Mouse (Mus musculus) fibroblast of lung, adult 2 months (primary cell): ENCODE results near the gene Npas2.

ENCODE experiments used
- DNase-seq: peaks from one replicate; pipeline ENCODE4 v3.0.0-alpha.2; 2011; ENCODE audit warnings: low read depth

Npas2 gene

GRCm38 (mm10) chr1:39335561-39336196, 142.1 kb downstream of the Npas2 start:
- DNase-seq: no peak

GRCm38 (mm10) chr1:39336788-39337187, 143.3 kb downstream of the Npas2 start:
- DNase-seq: no peak

GRCm38 (mm10) chr1:39338831-39339230, 145.3 kb downstream of the Npas2 start:
- no peak for DNase-seq

- DNase-seq: no peak
These were observed 145.9 kb downstream of the Npas2 start for GRCm38 (mm10) chr1:39339455-39339854.

DNA sequence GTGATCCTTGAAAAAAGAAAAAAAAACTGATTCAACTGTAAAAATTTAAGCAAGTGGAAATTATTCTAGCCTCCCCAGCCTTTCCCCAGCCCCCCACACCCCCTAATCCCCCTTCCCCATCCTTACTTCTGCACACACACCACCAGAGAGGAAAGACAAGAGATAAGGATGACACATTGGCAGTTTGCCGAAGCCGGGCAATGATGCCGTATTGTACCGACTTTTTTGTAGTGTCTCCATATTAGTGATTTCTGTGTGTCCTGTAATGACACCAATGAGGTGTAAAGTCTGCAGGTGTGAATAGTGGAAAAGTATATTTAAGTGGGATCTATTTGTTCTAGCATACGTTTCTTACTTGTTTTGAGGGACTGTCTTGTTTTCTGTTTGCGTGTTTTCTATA, 146.6 kb downstream of the Npas2 start:
- no peak for DNase-seq

- no peak for DNase-seq
These were observed 147.1 kb downstream of the Npas2 start for GRCm38 (mm10) chr1:39340647-39341046.

DNA sequence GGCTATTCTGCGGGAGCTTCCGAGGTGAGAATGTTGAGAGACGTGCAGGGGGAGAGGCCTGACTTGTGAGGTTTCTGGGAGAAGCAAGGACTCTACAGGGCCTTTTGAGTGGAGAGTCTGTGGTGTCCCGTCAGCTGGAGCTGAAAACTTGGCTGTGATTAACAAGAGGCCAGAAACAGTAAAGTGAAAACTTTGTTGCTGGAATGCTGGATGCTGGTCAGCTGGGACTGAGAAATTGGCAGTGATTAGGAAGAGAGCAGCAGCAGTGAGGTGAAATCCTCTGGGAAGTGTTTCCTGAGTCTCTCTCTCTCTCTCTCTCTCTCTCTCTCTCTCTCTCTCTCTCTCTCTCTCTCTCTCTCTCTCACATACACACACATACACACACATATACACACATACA, 148.3 kb downstream of the Npas2 start:
- no peak for DNase-seq

- DNase-seq: no peak
These were observed 149.7 kb downstream of the Npas2 start for GRCm38 (mm10) chr1:39343242-39343641.

DNA sequence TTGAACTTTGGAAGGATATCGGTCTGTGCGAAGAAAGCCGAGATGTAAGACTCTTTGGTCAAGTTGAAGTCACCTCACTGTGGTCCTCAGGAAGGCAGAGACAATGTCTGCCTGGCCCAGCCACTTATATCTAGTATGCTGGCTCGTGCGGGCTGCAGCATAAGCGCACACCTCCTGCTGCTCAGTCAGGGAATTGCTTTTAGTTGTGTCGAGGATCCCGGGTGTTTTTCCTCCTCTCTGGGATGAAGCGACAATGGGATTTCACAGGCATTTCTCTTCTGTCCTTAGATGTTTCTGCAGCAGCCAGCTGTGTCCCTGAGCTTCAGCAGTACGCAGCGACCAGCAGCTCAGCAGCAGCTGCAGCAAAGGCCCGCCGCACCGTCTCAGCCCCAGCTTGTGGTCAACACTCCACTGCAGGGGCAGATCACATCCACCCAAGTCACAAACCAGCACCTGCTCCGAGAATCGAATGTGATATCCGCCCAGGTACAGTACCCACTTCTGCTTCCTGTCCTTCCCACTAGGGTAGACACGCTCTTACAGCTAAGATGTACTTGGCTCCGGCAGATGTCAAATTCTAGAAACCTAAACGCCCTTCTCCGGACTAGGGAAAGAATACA, 151.6 kb downstream of the Npas2 start:
- DNase-seq: no peak

DNA sequence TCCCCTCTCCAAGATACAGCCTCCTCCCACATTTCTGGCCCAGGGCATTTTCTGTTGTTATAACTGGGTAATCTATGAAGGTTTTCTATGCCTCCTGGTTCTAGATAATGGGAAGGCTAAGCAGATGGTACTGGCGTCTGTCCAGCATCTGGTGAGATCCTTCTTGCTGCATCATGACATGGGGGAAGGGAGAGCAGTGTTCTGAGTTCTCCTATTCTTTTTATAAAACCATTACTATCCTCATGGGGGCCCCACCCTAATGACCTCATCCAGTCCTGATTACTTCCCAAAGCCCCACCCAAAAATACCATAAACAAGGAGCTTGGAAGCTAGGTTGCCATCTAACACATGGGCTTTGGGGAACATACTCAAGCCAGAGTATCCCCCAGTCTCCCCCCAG, 155.5 kb downstream of the Npas2 start:
- DNase-seq: no peak

DNA sequence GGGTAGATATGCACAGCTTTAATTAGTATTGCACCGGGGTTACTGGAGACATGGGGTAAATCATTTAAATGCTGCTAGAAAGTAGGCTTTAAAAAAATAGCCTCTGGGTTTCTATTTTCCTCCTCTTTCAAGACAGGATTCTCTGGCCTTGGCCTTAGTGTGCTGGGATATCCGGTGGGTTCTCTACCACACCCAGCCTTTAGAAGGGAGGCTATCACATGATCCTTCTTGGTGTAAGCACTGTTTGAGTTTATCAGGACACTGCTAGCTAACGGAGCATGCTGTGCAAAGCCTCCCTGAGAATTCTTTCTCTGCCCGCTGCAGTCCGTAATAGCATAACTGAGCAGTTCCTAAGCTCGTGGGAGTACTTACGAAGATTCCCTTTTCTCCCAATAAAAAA, 155.9 kb downstream of the Npas2 start:
- DNase-seq: no peak

GRCm38 (mm10) chr1:39361754-39362514, 168.4 kb downstream of the Npas2 start:
- no peak for DNase-seq

- no peak for DNase-seq
These were observed 169.0 kb downstream of the Npas2 start for GRCm38 (mm10) chr1:39362515-39362893.

GRCm38 (mm10) chr1:39365562-39365961, 172.0 kb downstream of the Npas2 start:
- no peak for DNase-seq

DNA sequence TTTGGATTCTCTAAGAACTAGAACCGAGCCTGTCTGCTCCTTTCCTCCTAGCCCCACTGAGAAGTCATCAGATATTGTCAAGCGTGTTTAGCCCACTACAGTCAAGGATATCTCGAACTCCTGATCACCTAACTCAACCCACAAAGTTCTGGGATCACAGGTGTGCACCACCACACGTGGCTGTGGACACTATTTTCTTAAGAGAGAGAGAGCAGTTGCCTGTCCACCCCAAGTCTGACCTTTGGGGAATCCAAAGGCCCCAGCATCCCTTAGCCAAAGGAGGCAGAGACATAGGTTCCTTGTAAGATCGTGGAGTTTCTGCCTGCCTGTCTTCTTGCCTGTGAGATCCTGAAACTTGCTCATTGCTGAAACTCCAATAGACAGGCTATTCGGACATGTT, 173.5 kb downstream of the Npas2 start:
- DNase-seq: no peak

DNA sequence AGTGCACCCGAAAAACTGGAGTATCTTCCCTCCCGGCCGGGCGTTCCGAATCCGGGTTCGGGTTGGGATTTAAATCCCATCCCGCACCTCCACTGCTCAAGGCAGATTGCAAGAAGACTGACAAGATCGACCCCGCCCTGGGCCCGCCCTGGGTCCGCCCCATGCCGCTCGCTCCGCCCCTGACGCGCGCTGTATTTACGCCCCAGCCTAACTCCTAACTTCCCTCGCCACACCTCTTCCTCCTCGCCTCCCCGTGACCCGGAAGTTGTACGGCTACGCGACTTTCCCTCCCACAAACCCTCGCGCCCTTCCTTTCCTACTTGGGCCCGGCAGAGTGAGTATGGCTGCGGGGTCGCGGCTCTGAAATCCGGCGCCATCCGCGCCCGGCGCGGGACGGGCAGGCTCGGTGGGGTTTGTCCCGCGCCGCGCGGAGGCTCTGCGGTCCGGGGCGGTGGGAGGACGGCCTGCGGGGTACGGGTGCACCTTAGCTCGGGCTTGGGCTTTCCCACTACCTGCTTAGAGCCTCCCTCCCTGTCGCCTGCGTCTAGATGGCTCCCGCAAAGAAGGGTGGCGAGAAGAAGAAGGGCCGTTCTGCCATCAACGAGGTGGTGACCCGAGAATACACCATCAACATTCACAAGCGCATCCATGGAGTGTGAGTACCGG, 174.2 kb downstream of the Npas2 start, which contains the start of gene Rpl31:
Gene Rpl31 (plus strand): TSS at position 242 of the 666 bp plus-strand sequence.
- DNase-seq: peak; percentile 92

DNA sequence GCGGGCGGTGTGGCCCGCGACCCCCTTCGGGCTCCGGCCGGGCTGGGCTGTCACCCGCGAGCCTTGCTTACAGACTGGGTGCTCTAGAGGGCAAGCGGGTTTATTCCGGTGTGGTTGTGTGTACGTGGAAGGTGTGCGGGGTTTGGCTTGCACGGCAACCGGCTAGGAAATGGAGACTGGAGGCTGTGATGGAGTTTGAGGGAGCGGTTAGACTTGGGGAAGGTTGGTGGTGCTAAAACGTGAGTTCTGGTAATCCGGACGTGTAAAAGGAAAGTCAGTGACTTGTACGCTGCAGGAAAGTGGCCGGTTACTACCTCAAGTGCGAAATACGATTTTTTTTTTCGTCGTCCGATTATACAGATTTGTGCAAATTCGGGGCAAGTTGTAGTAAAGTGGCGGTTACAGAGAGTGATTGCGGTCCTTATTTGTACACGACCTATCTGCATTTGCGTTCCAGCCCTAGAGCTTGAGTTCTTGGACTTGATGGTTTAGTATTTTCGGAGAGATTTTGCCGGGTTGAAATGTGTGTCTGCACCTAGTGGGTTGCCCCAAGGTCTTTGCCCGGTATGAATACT, 174.8 kb downstream of the Npas2 start:
- DNase-seq: no peak

- DNase-seq: no peak
These were observed 176.9 kb downstream of the Npas2 start for GRCm38 (mm10) chr1:39370431-39370830.

DNA sequence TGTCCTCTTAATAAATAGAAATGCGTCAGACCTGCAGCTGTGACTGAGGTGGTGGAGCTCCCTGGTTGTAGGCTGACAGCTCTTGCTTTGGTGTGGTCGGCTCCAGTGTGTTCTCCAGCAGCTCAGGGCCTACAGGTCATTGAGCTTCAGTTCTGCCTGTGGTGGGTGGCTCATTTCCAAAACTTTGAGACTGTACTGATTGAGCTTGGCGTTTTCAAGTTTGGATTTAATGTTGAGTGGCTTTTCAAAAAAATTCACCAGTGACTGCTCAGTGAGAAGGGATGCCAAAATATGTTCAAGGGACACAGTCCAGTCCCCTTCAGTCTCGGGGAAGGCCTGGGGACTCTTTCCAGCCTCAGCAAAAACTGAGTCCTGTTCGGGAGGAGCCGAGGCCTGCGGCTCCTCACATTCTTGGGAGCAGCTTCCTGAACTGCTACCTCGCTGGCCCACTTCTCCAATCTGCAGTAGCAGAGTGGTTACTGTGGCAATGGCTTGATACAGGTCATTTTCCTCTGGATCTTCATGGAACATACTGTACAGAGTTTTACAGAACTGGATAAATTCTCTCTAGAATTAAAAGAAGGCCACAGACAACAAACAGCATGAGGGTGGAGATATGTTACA, 178.8 kb downstream of the Npas2 start:
- DNase-seq: no peak

DNA sequence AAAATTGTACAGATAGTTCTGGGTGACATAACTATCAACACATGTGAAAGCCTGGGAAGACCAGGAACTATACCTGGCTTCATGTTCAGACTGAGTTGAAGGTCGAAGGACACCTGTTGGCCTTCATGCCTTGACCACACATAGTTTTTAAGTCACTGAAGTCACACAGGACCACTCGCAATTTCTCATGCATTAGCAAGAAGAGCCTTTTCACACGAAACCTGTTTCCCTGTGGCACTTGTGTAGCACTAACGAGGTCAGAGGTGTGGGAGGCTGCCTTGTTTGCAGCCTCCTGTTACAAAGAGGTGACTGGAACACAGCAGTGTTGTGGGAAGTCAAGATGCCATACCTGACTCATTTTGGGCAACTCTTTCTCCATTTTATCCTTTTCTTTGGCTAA, 179.8 kb downstream of the Npas2 start:
- no peak for DNase-seq

GRCm38 (mm10) chr1:39374231-39374809, 180.8 kb downstream of the Npas2 start:
- no peak for DNase-seq

GRCm38 (mm10) chr1:39376121-39376520, 182.6 kb downstream of the Npas2 start:
- DNase-seq: no peak
